Mouse (Mus musculus): ENCODE measurements around the gene Napsa. TPM values are rescaled to one million over a fixed set of nuclear protein-coding genes. Genes with fewer than 3 reads are reported as not detected.

Napsa gene
- polyA plus RNA-seq, 1 experiment from 2014 or later: 0.55 TPM

- 90% methylated on average over 13 of the region's 13 CpGs for WGBS
- ATAC-seq (ENCODE audit: low FRiP score, low TSS enrichment): no peak
- H3K4me3 ChIP-seq (ENCODE audit: low read depth, low read length): no peak overlapping the region
- no peaks in the 10 kb centered on the region for H3K4me1 ChIP-seq (replicated peaks; ENCODE audit: control insufficient read depth, insufficient read depth)
- no peaks in the 10 kb centered on the region for H3K36me3 ChIP-seq (ENCODE audit: control insufficient read depth, insufficient read depth, low read length)
- no peaks in the 10 kb centered on the region for H3K9me3 ChIP-seq (ENCODE audit: control insufficient read depth, low read length)
- H3K27me3 ChIP-seq (ENCODE audit: control insufficient read depth, insufficient read depth, low read length): no peaks in the 10 kb centered on the region
- TF ChIP-seq CTCF (IDR thresholded peaks at IDR 0.05; ENCODE audit: low read depth): no peak
- TF ChIP-seq EP300 (optimal IDR thresholded peaks at IDR 0.05): no peak
- H3K4me2 ChIP-seq (replicated peaks; ENCODE audit: low read depth): no peak overlapping the region
- H3K9ac ChIP-seq (ENCODE audit: low read length): no peak overlapping the region
- DNase-seq (ENCODE audit: low spot score): no peak
- H3K27ac ChIP-seq (replicated peaks): no peak overlapping the region
Observed at GRCm38 (mm10) chr7:44625241-44626067, 53.3 kb downstream of the Napsa start.

GRCm38 (mm10) chr7:44626068-44626385 is 53.8 kb downstream of the Napsa start:
- Histone ChIP-seq H3K27ac (replicated peaks) (no peak overlapping the region), H3K4me2 (replicated peaks; ENCODE audit: low read depth) (no peak overlapping the region), H3K9me3 (ENCODE audit: control insufficient read depth, low read length) (no peaks in the 10 kb centered on the region), H3K27me3 (ENCODE audit: control insufficient read depth, insufficient read depth, low read length) (no peaks in the 10 kb centered on the region), H3K36me3 (ENCODE audit: control insufficient read depth, insufficient read depth, low read length) (no peaks in the 10 kb centered on the region), H3K9ac (ENCODE audit: low read length) (no peak overlapping the region), H3K4me3 (ENCODE audit: low read depth, low read length) (no peak overlapping the region), H3K4me1 (replicated peaks; ENCODE audit: control insufficient read depth, insufficient read depth) (no peaks in the 10 kb centered on the region)
- peak; percentile 20; the same call in 1 of the 2 replicates for TF ChIP-seq CTCF (IDR thresholded peaks at IDR 0.05; ENCODE audit: low read depth)
- no peak for TF ChIP-seq EP300 (optimal IDR thresholded peaks at IDR 0.05)
- ATAC-seq (ENCODE audit: low FRiP score, low TSS enrichment) (no peak), DNase-seq (ENCODE audit: low spot score) (no peak)
- 43% methylated on average over 1 of the region's 1 CpGs for WGBS

- H3K9ac ChIP-seq (ENCODE audit: low read length): no peak overlapping the region
- TF ChIP-seq EP300 (optimal IDR thresholded peaks at IDR 0.05): no peak
- no peak for TF ChIP-seq CTCF (IDR thresholded peaks at IDR 0.05; ENCODE audit: low read depth)
- no peak overlapping the region for H3K4me2 ChIP-seq (replicated peaks; ENCODE audit: low read depth)
- H3K9me3 ChIP-seq (ENCODE audit: control insufficient read depth, low read length): no peaks in the 10 kb centered on the region
- DNase-seq (ENCODE audit: low spot score): no peak
- WGBS: 83% methylated on average over 13 of the region's 13 CpGs
- H3K27ac ChIP-seq (replicated peaks): no peak overlapping the region
- no peaks in the 10 kb centered on the region for H3K36me3 ChIP-seq (ENCODE audit: control insufficient read depth, insufficient read depth, low read length)
- no peaks in the 10 kb centered on the region for H3K27me3 ChIP-seq (ENCODE audit: control insufficient read depth, insufficient read depth, low read length)
- no peak overlapping the region for H3K4me3 ChIP-seq (ENCODE audit: low read depth, low read length)
- no peaks in the 10 kb centered on the region for H3K4me1 ChIP-seq (replicated peaks; ENCODE audit: control insufficient read depth, insufficient read depth)
- ATAC-seq (ENCODE audit: low FRiP score, low TSS enrichment): no peak
Observed at GRCm38 (mm10) chr7:44626966-44627365, 54.8 kb downstream of the Napsa start.

- Histone ChIP-seq H3K4me2 (replicated peaks; ENCODE audit: low read depth) (no peak overlapping the region), H3K36me3 (ENCODE audit: control insufficient read depth, insufficient read depth, low read length) (no peaks in the 10 kb centered on the region), H3K4me3 (ENCODE audit: low read depth, low read length) (no peak overlapping the region), H3K27ac (replicated peaks) (no peak overlapping the region), H3K4me1 (replicated peaks; ENCODE audit: control insufficient read depth, insufficient read depth) (no peaks in the 10 kb centered on the region), H3K27me3 (ENCODE audit: control insufficient read depth, insufficient read depth, low read length) (no peaks in the 10 kb centered on the region), H3K9me3 (ENCODE audit: control insufficient read depth, low read length) (no peaks in the 10 kb centered on the region), H3K9ac (ENCODE audit: low read length) (no peak overlapping the region)
- TF ChIP-seq EP300 (optimal IDR thresholded peaks at IDR 0.05): no peak
- no peak for TF ChIP-seq CTCF (IDR thresholded peaks at IDR 0.05; ENCODE audit: low read depth)
- 87% methylated on average over 15 of the region's 15 CpGs for WGBS
- ATAC-seq (ENCODE audit: low FRiP score, low TSS enrichment): no peak
- no peak for DNase-seq (ENCODE audit: low spot score)
Observed at GRCm38 (mm10) chr7:44628402-44629034, 56.3 kb downstream of the Napsa start.

GRCm38 (mm10) chr7:44630437-44630836 is 58.3 kb downstream of the Napsa start:
- H3K27me3 ChIP-seq (ENCODE audit: control insufficient read depth, insufficient read depth, low read length): no peaks in the 10 kb centered on the region
- no peak overlapping the region for H3K9ac ChIP-seq (ENCODE audit: low read length)
- no peaks in the 10 kb centered on the region for H3K4me1 ChIP-seq (replicated peaks; ENCODE audit: control insufficient read depth, insufficient read depth)
- H3K4me2 ChIP-seq (replicated peaks; ENCODE audit: low read depth): no peak overlapping the region
- no peaks in the 10 kb centered on the region for H3K36me3 ChIP-seq (ENCODE audit: control insufficient read depth, insufficient read depth, low read length)
- no peak for TF ChIP-seq EP300 (optimal IDR thresholded peaks at IDR 0.05)
- no peak for TF ChIP-seq CTCF (IDR thresholded peaks at IDR 0.05; ENCODE audit: low read depth)
- no peaks in the 10 kb centered on the region for H3K9me3 ChIP-seq (ENCODE audit: control insufficient read depth, low read length)
- H3K4me3 ChIP-seq (ENCODE audit: low read depth, low read length): no peak overlapping the region
- 61% methylated on average over 13 of the region's 13 CpGs for WGBS
- no peak for ATAC-seq (ENCODE audit: low FRiP score, low TSS enrichment)
- H3K27ac ChIP-seq (replicated peaks): no peak overlapping the region
- no peak for DNase-seq (ENCODE audit: low spot score)

GRCm38 (mm10) chr7:44632676-44633075 is 60.5 kb downstream of the Napsa start:
- DNase-seq (ENCODE audit: low spot score) (no peak), ATAC-seq (ENCODE audit: low FRiP score, low TSS enrichment) (peak; percentile 12; the same call in 1 of the 2 replicates)
- Histone ChIP-seq H3K36me3 (ENCODE audit: control insufficient read depth, insufficient read depth, low read length) (no peaks in the 10 kb centered on the region), H3K4me2 (replicated peaks; ENCODE audit: low read depth) (no peak overlapping the region), H3K9me3 (ENCODE audit: control insufficient read depth, low read length) (no peaks in the 10 kb centered on the region), H3K27ac (replicated peaks) (no peak overlapping the region), H3K4me1 (replicated peaks; ENCODE audit: control insufficient read depth, insufficient read depth) (no peaks in the 10 kb centered on the region), H3K4me3 (ENCODE audit: low read depth, low read length) (no peak overlapping the region), H3K9ac (ENCODE audit: low read length) (no peak overlapping the region), H3K27me3 (ENCODE audit: control insufficient read depth, insufficient read depth, low read length) (no peaks in the 10 kb centered on the region)
- TF ChIP-seq EP300 (optimal IDR thresholded peaks at IDR 0.05): no peak
- TF ChIP-seq CTCF (IDR thresholded peaks at IDR 0.05; ENCODE audit: low read depth): no peak
- WGBS: 32% methylated on average over 13 of the region's 13 CpGs

All from stomach, postnatal 0 days (tissue).